Comparison of ENCODE assay signal across 17 mouse cellular contexts in the genomic region with DNA sequence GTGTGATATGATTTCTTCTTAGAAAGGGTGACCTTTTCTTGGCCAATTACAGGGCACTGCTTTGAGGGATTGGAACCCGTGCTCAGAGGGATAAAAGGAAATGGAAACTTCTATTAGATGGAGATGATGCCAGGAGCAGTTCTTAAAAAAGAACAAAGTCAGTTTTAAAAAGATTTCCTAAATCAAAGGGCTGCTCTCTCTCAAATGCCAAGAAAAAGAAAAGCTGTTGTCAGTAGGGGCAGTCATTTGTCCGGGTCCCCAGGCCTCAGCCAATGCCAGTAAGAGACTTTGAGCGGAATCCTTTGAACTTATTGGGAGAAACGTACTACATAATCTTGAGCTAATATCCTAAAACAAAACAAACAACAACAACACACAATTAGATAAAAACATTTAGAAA.
"Had no signal": no experiment of that assay in that cellular context is flagged by ENCODE, and none has a peak within 500 bp of the region (broad histone marks: within the 10 kb centered on the region; RNA-seq: fewer than 3 reads in every experiment).

No protein-coding gene starts in this region.

- H3K36me3 ChIP-seq: midbrain, embryonic 15.5 days; neural tube, embryonic 13.5 days; neural tube, embryonic 15.5 days had no signal

- H3K4me2 ChIP-seq: lung, embryonic 14.5 days; midbrain, embryonic 15.5 days; neural tube, embryonic 13.5 days; neural tube, embryonic 15.5 days had no signal

- H3K4me3 ChIP-seq: midbrain, embryonic 10.5 days; midbrain, embryonic 15.5 days; myocyte; neural tube, embryonic 13.5 days; neural tube, embryonic 15.5 days had no signal

- H3K9me3 ChIP-seq: midbrain, embryonic 10.5 days; midbrain, embryonic 15.5 days; neural tube, embryonic 13.5 days; neural tube, embryonic 15.5 days had no signal

- ATAC-seq: midbrain, embryonic 15.5 days had no signal

- DNase-seq: lung, adult 18-20 months; lung, embryonic 14.5 days; lung, postnatal 10 days; lung, postnatal 4 days; retina, postnatal 1 day; right cerebral cortex, adult 18-20 months; right cerebral cortex, postnatal 25 days; right cerebral cortex, postnatal 4 days; spleen, adult 18-20 months; thymus, adult 18-20 months; thymus, postnatal 14 days; thymus, postnatal 36 days had no signal

- H3K27ac ChIP-seq: midbrain, embryonic 10.5 days; midbrain, embryonic 15.5 days; neural tube, embryonic 13.5 days; neural tube, embryonic 15.5 days had no signal

- H3K27me3 ChIP-seq: midbrain, embryonic 15.5 days; neural tube, embryonic 13.5 days; neural tube, embryonic 15.5 days had no signal

- H3K9ac ChIP-seq: lung, embryonic 14.5 days; midbrain, embryonic 15.5 days; neural tube, embryonic 13.5 days; neural tube, embryonic 15.5 days had no signal
